Mouse (Mus musculus) yolk sac, embryonic 10.5 days (tissue): ENCODE results near the gene Gm10837.
"Not testable (repeated sequence)": the region's sequence is repeated elsewhere in the genome, so short reads cannot be mapped to it uniquely, and the experiment has no call there.

ENCODE experiments used
- DNase-seq: peaks from one replicate; pipeline ENCODE4 v3.0.0-alpha.2; 2017; ENCODE audit warnings: low spot score

Gm10837 gene

GRCm38 (mm10) chr14:122490441-122491328 lies at the start of gene Gm10837:
TSS of gene Gm10837 (plus strand) at chr14:122490586.
- DNase-seq, result peak; percentile 45

GRCm38 (mm10) chr14:122449601-122450495 lies 40.5 kb upstream of the Gm10837 start:
- DNase-seq, result no peak

- peak; percentile 36 for DNase-seq
These were observed 39.6 kb upstream of the Gm10837 start, which contains the start of gene Gm5089 for GRCm38 (mm10) chr14:122450496-122451382. TSS of gene Gm5089 (minus strand) at chr14:122451115.

GRCm38 (mm10) chr14:122451551-122452145 lies 38.7 kb upstream of the Gm10837 start:
- DNase-seq, result no peak

- no peak for DNase-seq
These were observed 37.5 kb upstream of the Gm10837 start for GRCm38 (mm10) chr14:122452701-122453387.

GRCm38 (mm10) chr14:122453388-122453995 lies 36.9 kb upstream of the Gm10837 start:
- peak; percentile 42 for DNase-seq

GRCm38 (mm10) chr14:122453996-122454738 lies 36.2 kb upstream of the Gm10837 start:
- no peak for DNase-seq

- no peak for DNase-seq
These were observed 35.4 kb upstream of the Gm10837 start for GRCm38 (mm10) chr14:122454901-122455561.

GRCm38 (mm10) chr14:122455562-122455958 lies 34.8 kb upstream of the Gm10837 start:
- no peak for DNase-seq

GRCm38 (mm10) chr14:122459332-122459731 lies 31.1 kb upstream of the Gm10837 start:
- not testable (repeated sequence) for DNase-seq

- no peak for DNase-seq
These were observed 30.6 kb upstream of the Gm10837 start for GRCm38 (mm10) chr14:122459776-122460175.

- DNase-seq, result no peak
These were observed 30.2 kb upstream of the Gm10837 start for GRCm38 (mm10) chr14:122460226-122460625.

- DNase-seq, result no peak
These were observed 28.9 kb upstream of the Gm10837 start for GRCm38 (mm10) chr14:122461500-122461899.

GRCm38 (mm10) chr14:122461966-122462365 lies 28.4 kb upstream of the Gm10837 start:
- DNase-seq, result no peak

- DNase-seq, result no peak
These were observed 27.7 kb upstream of the Gm10837 start for GRCm38 (mm10) chr14:122462689-122463079.

- DNase-seq, result no peak
These were observed 27.2 kb upstream of the Gm10837 start for GRCm38 (mm10) chr14:122463080-122463691.

- peak; percentile 80 for DNase-seq
These were observed 26.5 kb upstream of the Gm10837 start for GRCm38 (mm10) chr14:122463734-122464341.

- DNase-seq, result no peak
These were observed 26.0 kb upstream of the Gm10837 start for GRCm38 (mm10) chr14:122464351-122464762.
